Mouse (Mus musculus) lung, adult 2 months (tissue): ENCODE results near the gene B4galnt3. TPM values are rescaled to one million over a fixed set of nuclear protein-coding genes. Genes with fewer than 3 reads are reported as not detected.
A peak's percentile ranks its signal among the peaks of the same experiment; 100 is the strongest.

ENCODE experiments used
- DNase-seq: peaks from one replicate; pipeline ENCODE4 v3.0.0; 2022
- H3K4me1 ChIP-seq: fragments of 200-500 bp; 2 replicates; pipeline ENCODE4 v1.6.1; 2011; ENCODE audit warnings: low read length; ENCODE audit not compliant: control insufficient read depth, insufficient read depth
- H3K4me3 ChIP-seq: fragments of 200-500 bp; replicated peaks from 2 replicates; pipeline ENCODE3; 2011; ENCODE audit warnings: low read depth, mild to moderate bottlenecking, control low read depth, low read length; ENCODE audit errors: extremely low read depth
- CTCF ChIP-seq: fragments of 200-500 bp; IDR thresholded peaks from 2 replicates; pipeline ENCODE4 v1.5.1; 2011; ENCODE audit warnings: mild to moderate bottlenecking, low read length, control low read depth; ENCODE audit not compliant: insufficient read depth
- POLR2A ChIP-seq: fragments of 200-500 bp; IDR thresholded peaks from 2 replicates; pipeline ENCODE4 v1.6.1; 2011; ENCODE audit warnings: low read depth, mild to moderate bottlenecking, control low read depth, low read length, borderline replicate concordance; ENCODE audit errors: extremely low read depth
- WGBS: fragments of 180-500 bp; shearing (Covaris S2); methylation state at CpG from one replicate; pipeline ENCODE4 v1.1.7; 2018; 5-methylcytosine and 5-hydroxymethylcytosine counted together
- polyA plus RNA-seq: library from polyadenylated mRNA; depleted of rRNA; stranded (reverse); fragments of >200 nt; gene quantifications from 2 replicates; pipeline ENCODE4 v1.2.3, GENCODE M21; 2012; rRNA removed

The B4galnt3 gene
- 0.19 and 0.39 TPM in 2 replicates for polyA plus RNA-seq

DNA sequence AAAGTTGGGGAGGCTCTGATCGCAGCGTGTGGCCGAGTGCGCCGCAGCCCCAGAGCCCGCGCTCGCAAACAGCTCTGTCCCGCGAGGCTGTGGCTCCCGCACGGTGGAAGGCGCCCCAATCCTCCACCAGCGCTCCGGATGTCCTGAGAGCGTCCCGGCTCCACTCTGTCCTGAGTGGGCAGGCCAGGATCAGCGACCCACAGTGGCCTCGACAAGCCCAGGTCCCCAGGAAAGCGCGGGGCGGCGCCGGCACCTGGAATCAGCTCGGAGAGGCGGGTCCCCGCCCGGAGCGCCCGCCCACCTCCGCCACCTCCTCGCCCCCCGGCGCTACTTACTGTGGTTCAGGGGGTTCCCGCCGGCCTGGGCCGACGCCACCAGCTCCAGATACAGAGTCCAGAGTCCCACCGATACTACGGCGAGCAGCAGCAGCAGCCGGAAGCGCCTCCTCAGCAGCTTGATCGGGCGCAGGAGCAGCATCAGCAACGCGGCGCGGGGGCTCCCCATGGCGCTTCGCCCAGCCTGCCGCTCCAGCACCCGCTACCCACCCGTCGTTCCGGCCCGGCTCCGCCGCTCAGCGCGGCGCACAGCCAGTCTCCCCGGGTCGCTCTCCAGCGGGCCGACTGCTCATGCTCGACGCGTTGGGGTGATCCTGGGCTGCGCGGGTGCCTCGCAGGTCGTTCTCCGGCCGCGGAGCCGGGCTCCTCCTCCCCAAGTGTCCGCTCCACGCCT lies at the start of gene B4galnt3, which contains the start of gene D330020A13Rik:
Gene B4galnt3, minus strand, starts transcription at position 504 of the 729 bp plus-strand sequence.
Gene D330020A13Rik, plus strand, starts transcription at position 309 of the 729 bp plus-strand sequence.
- WGBS: under 1% methylated on average over 76 of the region's 79 CpGs
- TF ChIP-seq CTCF (no peak), POLR2A (no peak)
- peak within 1 kb of the TSS; percentile 65 for H3K4me3 ChIP-seq
- peaks cover 7% of the 10 kb centered on the region; the same call in 1 of the 2 replicates for H3K4me1 ChIP-seq
- DNase-seq: peak; percentile 15

- no peak for DNase-seq
- 18% methylated on average over 1 of the region's 1 CpGs for WGBS
These were observed 49.6 kb upstream of the B4galnt3 start for GRCm38 (mm10) chr6:120343992-120344391.

DNA sequence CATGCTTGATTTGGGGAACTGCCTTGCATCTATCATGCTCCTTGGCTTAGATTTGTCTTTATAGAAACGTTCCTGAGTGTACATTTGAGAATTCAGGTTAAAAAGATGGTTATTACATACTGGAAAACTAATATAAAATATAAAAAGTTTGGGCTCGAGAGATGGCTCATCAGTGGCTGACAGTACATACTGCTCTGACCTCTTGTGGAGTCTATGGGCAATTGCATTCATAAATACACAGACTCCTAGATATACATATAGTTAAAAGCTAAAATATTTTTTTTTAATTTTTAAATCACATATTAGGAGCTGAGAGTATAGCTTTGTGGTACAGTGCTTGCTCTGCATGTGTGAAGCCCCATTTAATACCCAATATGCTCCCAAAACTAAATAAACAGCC lies 38.0 kb upstream of the B4galnt3 start:
- Histone ChIP-seq H3K4me1 (no peaks in the 10 kb centered on the region), H3K4me3 (no peak overlapping the region)
- WGBS: 83% methylated on average over 2 of the region's 2 CpGs
- DNase-seq: no peak
- TF ChIP-seq POLR2A (no peak), CTCF (no peak)

More at GRCm38 (mm10) chr6:120343992-120344391, 49.6 kb upstream of the B4galnt3 start:
- no peaks in the 10 kb centered on the region for H3K4me1 ChIP-seq
- no peak overlapping the region for H3K4me3 ChIP-seq
- no peak for TF ChIP-seq POLR2A
- no peak for TF ChIP-seq CTCF

DNA sequence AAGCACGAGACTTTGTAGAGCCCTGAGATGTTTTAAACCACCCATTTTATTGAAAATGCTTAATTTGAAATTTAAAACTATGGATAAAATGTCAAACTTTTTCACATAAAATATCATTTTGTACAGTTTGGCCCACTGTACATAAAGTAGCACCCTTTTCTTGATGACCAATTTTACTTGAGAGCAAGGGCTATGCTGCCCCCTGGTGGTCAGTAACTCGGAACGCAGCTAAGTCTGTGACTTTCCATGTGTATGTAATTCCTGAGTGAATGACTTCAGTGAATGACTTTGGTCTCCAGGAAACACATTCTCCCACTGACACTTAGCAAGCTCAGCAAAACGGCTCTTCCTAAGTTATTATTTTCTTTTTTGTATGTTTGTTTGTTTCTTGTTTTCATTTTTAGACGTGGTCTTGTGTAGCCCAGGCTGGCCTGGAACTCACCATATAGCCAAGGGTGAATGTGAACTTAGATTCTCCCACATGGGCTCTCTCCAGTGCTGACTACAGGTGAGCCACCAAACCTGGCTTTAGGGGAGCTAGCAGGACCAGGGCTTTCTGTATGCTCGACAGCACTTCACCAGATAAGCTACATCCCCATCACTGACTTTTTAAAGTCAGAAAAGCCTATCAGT lies 30.1 kb upstream of the B4galnt3 start:
- peak; percentile 37 for DNase-seq
- 31% methylated on average over 6 of the region's 6 CpGs for WGBS
- Histone ChIP-seq H3K4me3 (no peak overlapping the region), H3K4me1 (no peaks in the 10 kb centered on the region)
- TF ChIP-seq CTCF (peak; percentile 73), POLR2A (no peak)

DNA sequence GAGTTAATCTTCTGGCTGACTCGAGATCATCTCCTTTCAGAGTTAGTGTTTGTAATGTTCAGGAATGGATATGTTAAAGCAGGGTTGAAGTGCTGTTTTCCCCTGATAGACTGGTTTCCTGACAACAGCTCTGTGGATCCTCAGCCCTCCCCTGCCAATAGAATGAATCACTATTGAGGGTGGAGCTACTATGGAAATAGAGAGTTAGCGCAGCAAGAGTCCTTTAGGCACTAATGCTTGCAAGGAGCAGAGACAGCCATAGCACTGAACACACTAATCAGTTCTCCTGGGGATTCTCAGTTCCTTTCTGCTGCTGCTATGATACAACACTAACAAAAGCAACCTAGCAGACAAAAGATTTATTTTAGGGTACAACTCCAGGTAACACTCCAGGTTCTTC lies 26.0 kb upstream of the B4galnt3 start:
- DNase-seq: no peak
- TF ChIP-seq POLR2A: no peak
- TF ChIP-seq CTCF: no peak
- Histone ChIP-seq H3K4me3 (no peak overlapping the region), H3K4me1 (no peaks in the 10 kb centered on the region)
- 61% methylated on average over 2 of the region's 2 CpGs for WGBS

- 61% methylated on average over 9 of the region's 9 CpGs for WGBS
- no peak for DNase-seq
- TF ChIP-seq CTCF (no peak), POLR2A (no peak)
- Histone ChIP-seq H3K4me3 (no peak overlapping the region), H3K4me1 (no peaks in the 10 kb centered on the region)
These were observed 24.8 kb upstream of the B4galnt3 start for GRCm38 (mm10) chr6:120319129-120319528.

DNA sequence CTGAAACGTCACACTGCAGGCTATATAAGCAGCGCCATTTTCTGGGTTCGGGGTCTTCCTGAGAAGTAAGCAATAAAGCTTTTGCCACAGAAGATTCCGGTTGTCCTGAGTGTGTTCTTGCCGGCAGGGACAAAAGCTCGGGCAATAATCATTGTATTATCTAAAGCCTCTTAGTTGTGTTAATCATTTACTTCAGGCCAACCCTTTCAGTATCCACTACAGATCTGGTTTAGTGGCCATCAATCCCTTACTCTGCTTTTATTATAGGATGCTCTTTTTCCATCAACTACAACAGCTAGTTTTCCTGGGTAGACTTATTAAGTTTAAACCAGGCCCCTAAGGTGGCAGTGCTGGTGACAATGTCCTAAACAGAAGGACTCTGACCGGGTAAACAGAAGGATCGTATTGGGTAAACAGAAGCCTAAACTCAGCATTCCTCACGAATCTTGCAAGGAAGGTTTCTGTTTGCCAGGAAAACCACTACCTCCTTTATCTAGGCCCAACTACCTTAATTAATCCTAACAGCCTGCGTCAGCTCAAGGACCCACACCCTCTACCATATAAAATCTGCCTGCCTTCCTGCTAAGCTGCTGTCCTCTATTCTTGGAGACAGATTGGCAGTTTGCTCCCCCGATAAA lies 24.1 kb upstream of the B4galnt3 start:
- 59% methylated on average over 11 of the region's 11 CpGs for WGBS

DNA sequence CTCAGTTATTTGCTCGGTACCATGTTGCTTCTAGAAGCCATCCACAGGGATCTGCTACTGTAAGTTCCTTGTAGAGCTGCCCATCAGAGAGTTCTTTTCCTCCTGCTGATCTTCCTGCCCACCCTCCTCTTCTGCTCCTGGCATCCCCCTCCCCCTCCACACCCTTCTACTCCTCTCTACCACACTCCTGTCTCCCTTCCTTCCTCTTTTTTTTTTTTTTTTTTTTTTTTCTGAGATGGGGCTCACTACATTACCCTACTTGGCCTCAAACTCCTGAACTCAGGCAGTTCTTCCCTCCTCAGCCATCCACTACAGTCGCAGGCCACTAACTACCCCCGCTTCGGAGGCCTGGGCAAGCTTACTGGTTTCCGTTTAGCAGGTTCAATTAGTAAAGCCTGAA lies 18.1 kb upstream of the B4galnt3 start:
- Histone ChIP-seq H3K4me1 (no peaks in the 10 kb centered on the region), H3K4me3 (no peak overlapping the region)
- 69% methylated on average over 5 of the region's 5 CpGs for WGBS
- no peak for DNase-seq
- TF ChIP-seq POLR2A: no peak
- no peak for TF ChIP-seq CTCF

More for the DNA sequence above, 24.1 kb upstream of the B4galnt3 start:
- DNase-seq: no peak
- Histone ChIP-seq H3K4me3 (no peak overlapping the region), H3K4me1 (no peaks in the 10 kb centered on the region)
- TF ChIP-seq CTCF (no peak), POLR2A (no peak)

DNA sequence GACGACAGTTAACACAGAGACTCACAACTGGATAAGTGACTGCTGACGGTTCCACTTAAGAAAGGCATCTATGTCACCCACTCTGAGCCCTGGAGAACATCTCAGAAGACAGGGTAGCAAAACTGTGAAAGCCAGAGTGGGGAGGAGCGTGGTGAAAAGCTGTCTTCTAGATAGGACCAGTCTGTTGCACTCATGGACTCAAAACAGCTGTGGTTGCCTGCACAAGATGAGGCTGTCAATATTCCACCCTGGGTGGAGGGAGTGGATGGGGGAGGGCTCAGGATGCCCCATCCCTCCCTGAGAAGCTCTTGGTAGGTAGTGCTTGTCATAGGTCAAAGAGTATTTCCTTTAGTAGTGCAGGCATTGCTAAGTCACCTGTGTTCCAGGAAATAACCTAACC lies 15.4 kb upstream of the B4galnt3 start:
- whole genome bisulfite sequencing: 41% methylated on average over 3 of the region's 3 CpGs
- TF ChIP-seq POLR2A (no peak), CTCF (no peak)
- no peak overlapping the region for H3K4me3 ChIP-seq
- no peak for DNase-seq
- no peaks in the 10 kb centered on the region for H3K4me1 ChIP-seq

- Histone ChIP-seq H3K4me1 (no peaks in the 10 kb centered on the region), H3K4me3 (no peak overlapping the region)
- no peak for TF ChIP-seq CTCF
- no peak for TF ChIP-seq POLR2A
- DNase-seq: no peak
- WGBS: 70% methylated on average over 9 of the region's 9 CpGs
These were observed 15.0 kb upstream of the B4galnt3 start for GRCm38 (mm10) chr6:120309338-120309737.
